Mouse (Mus musculus): ENCODE results near the gene Gm20843.
"Not testable (repeated sequence)": the region's sequence is repeated elsewhere in the genome, so short reads cannot be mapped to it uniquely, and the experiment has no call there.

The Gm20843 gene

DNA sequence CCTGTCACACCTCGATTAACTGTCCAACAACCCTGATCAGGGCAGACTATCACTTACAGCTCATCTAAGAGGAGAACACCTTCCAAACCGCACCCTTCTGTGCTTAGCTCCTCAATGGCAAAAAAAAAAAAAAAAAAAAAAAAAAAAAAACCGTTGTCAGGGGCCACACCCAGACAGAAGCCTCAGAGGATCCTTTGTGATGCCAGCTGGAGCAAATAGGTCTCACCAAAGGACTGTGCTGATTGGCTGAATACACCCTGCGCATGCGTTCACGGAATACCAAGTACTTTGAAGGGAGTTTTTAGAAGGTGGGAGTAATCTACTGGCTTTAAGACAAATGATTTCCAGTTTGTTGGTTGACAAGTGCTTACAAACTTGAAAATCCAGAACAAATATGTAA lies at the start of gene Gm20843:
TSS of gene Gm20843 (minus strand) at position 101 of the 400 bp plus-strand sequence.
- not testable (repeated sequence) for DNase-seq (ENCODE audit: low spot score)

All from layer of hippocampus, adult 11-12 months (tissue).